Mouse (Mus musculus) forebrain, embryonic 13.5 days (tissue): ENCODE results near the gene Olfr847. TPM values are rescaled to one million over a fixed set of nuclear protein-coding genes. Genes with fewer than 3 reads are reported as not detected.

ENCODE experiments used
- ATAC-seq: fragments of 200-750 bp; cut with Nextera tagmentation; 2 replicates; pipeline ENCODE4 v1.8.0; 2017
- H3K27ac ChIP-seq: fragments of 300-500 bp; sonication (generic); 2 replicates; pipeline ENCODE4 v1.5.1; 2015; ENCODE audit warnings: inconsistent platforms, mild to moderate bottlenecking, moderate library complexity
- H3K27me3 ChIP-seq: fragments of 300-500 bp; sonication (generic); 2 replicates; pipeline ENCODE4 v1.6.1; 2015; ENCODE audit warnings: mild to moderate bottlenecking, inconsistent platforms
- H3K36me3 ChIP-seq: fragments of 300-500 bp; sonication (generic); 2 replicates; pipeline ENCODE4 v1.6.1; 2015; ENCODE audit warnings: mild to moderate bottlenecking, inconsistent platforms; ENCODE audit not compliant: poor library complexity, severe bottlenecking
- H3K4me1 ChIP-seq: fragments of 300-500 bp; sonication (generic); 2 replicates; pipeline ENCODE4 v1.6.1; 2015; ENCODE audit warnings: inconsistent platforms
- H3K4me2 ChIP-seq: fragments of 300-500 bp; sonication (generic); 2 replicates; pipeline ENCODE4 v1.6.1; 2015; ENCODE audit warnings: inconsistent platforms, mild to moderate bottlenecking, moderate library complexity
- H3K4me3 ChIP-seq: fragments of 300-500 bp; sonication (generic); 2 replicates; pipeline ENCODE4 v1.5.1; 2015; ENCODE audit warnings: mild to moderate bottlenecking, inconsistent platforms
- H3K9ac ChIP-seq: fragments of 300-500 bp; sonication (generic); 2 replicates; pipeline ENCODE4 v1.6.1; 2015; ENCODE audit warnings: mild to moderate bottlenecking, inconsistent platforms
- H3K9me3 ChIP-seq: fragments of 300-500 bp; sonication (generic); replicated peaks from 2 replicates; pipeline ENCODE4 v1.6.1; 2016; ENCODE audit warnings: inconsistent platforms
- WGBS: fragments of 180-500 bp; shearing (Covaris S2); methylation state at CpG from one replicate; pipeline ENCODE4 v1.1.7; 2015; 5-methylcytosine and 5-hydroxymethylcytosine counted together
- polyA plus RNA-seq: library from polyadenylated mRNA; unstranded; fragments of >200 nt; fragmentation: Nextera tagmentation; extraction: Ambion mirVana; gene quantifications from 2 replicates; pipeline ENCODE4 v1.2.1, GENCODE M21; 2015

The Olfr847 gene
- polyA plus RNA-seq = not detected in 2 replicates

DNA sequence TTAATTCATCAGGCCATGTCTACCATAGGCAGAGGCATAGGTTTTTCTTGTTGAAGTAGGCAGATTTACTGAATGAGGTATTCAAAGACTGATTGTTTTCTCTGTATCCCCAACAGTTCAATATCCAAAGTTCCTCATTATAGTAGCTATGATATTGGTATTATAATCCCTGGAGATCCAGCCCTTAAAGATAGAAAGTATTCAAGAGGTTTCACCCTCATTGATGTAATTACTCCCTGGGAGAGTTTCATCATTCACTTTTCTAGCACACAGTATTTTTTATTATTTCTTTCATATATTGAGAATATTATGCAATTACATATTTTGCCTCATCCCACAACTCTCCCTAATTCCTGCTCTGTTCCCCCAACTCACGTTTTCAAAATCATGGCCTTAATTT, at the start of gene Olfr847:
Gene Olfr847 (minus strand): TSS at position 101 of the 400 bp plus-strand sequence.
- Histone ChIP-seq H3K4me3 (no peak within 1 kb of the TSS), H3K4me1 (no peaks in the 10 kb centered on the region), H3K27ac (no peak within 1 kb of the TSS), H3K9ac (no peak within 1 kb of the TSS), H3K27me3 (no peaks in the 10 kb centered on the region), H3K9me3 (peaks cover 5% of the 10 kb centered on the region; the same call in 1 of the 2 replicates), H3K4me2 (no peak within 1 kb of the TSS), H3K36me3 (no peaks in the 10 kb centered on the region)
- ATAC-seq = no peak
- 62% methylated on average over 1 of the region's 1 CpGs for WGBS

GRCm38 (mm10) chr9:19363905-19364304, 14.6 kb downstream of the Olfr847 start, which contains the start of gene Olfr846:
Gene Olfr846, minus strand, starts transcription at chr9:19364005.
- Histone ChIP-seq H3K4me2 (no peak within 1 kb of the TSS), H3K27ac (no peak within 1 kb of the TSS), H3K9ac (no peak within 1 kb of the TSS), H3K27me3 (no peaks in the 10 kb centered on the region), H3K9me3 (peaks cover 7% of the 10 kb centered on the region), H3K4me1 (no peaks in the 10 kb centered on the region), H3K4me3 (no peak within 1 kb of the TSS), H3K36me3 (no peaks in the 10 kb centered on the region)
- ATAC-seq = no peak
- WGBS = 48% methylated on average over 1 of the region's 1 CpGs

- no peaks in the 10 kb centered on the region for H3K36me3 ChIP-seq
- H3K4me1 ChIP-seq = no peaks in the 10 kb centered on the region
- WGBS = 66% methylated on average over 1 of the region's 1 CpGs
- peaks cover 7% of the 10 kb centered on the region for H3K9me3 ChIP-seq
- no peaks in the 10 kb centered on the region for H3K27me3 ChIP-seq
- no peak within 1 kb of the TSS for H3K4me2 ChIP-seq
- H3K27ac ChIP-seq = no peak within 1 kb of the TSS
- H3K4me3 ChIP-seq = no peak within 1 kb of the TSS
- H3K9ac ChIP-seq = no peak within 1 kb of the TSS
- no peak for ATAC-seq
Observed at GRCm38 (mm10) chr9:19336157-19336556, 42.3 kb downstream of the Olfr847 start, which contains the start of gene Olfr845. Gene Olfr845, plus strand, starts transcription at chr9:19336457.

Other genes starting within 250 kb of the Olfr847 start
- gene Olfr837, start 242.4 kb downstream of the Olfr847 start, polyA plus RNA-seq = not detected in 2 replicates
- gene Olfr839-ps1, start 201.4 kb downstream of the Olfr847 start, polyA plus RNA-seq = not detected in 2 replicates
- not detected in 2 replicates for gene Olfr843, start 126.7 kb downstream of the Olfr847 start, polyA plus RNA-seq
- gene Olfr844, start 62.3 kb downstream of the Olfr847 start, polyA plus RNA-seq = not detected in 2 replicates
- gene Olfr845, start 42.2 kb downstream of the Olfr847 start, polyA plus RNA-seq = not detected in 2 replicates
- gene Olfr846, start 14.7 kb downstream of the Olfr847 start, polyA plus RNA-seq = not detected in 2 replicates
- gene Olfr849, start 61.6 kb upstream of the Olfr847 start, polyA plus RNA-seq = not detected in 2 replicates
- gene Olfr850, start 99.6 kb upstream of the Olfr847 start, polyA plus RNA-seq = not detected in 2 replicates
- gene Olfr851, start 114.6 kb upstream of the Olfr847 start, polyA plus RNA-seq = not detected in 2 replicates
- not detected in 2 replicates for gene Olfr853, start 162.4 kb upstream of the Olfr847 start, polyA plus RNA-seq
- gene Olfr854, start 188.7 kb upstream of the Olfr847 start, polyA plus RNA-seq = not detected in 2 replicates
- not detected in 2 replicates for gene Olfr855, start 203.9 kb upstream of the Olfr847 start, polyA plus RNA-seq
- gene Zfp317, start 243.4 kb upstream of the Olfr847 start, polyA plus RNA-seq = 44.4 and 44.8 TPM in 2 replicates